Comparison of ENCODE assay signal across 8 mouse cellular contexts in genomic region chr12:85869423-85869822, GRCm38 (mm10). TPM values are rescaled to one million over a fixed set of nuclear protein-coding genes. Genes with fewer than 3 reads are reported as not detected.
DNase-seq lines count a peak whose midpoint lies in the region; ATAC-seq and TF ChIP-seq lines count a peak whose summit lies in the region.

No protein-coding gene starts in this region.

- ATAC-seq in forebrain, postnatal 0 days: peak; percentile 84
- no peak; the same call in 1 of the 2 replicates for ATAC-seq in midbrain, embryonic 13.5 days
- no peak for ATAC-seq in monocyte, adult 5-6 weeks (replicated peaks; ENCODE audit: insufficient number of reproducible peaks, low FRiP score, low TSS enrichment, poor library complexity, severe bottlenecking)

- H3K4me2 ChIP-seq in forebrain, postnatal 0 days (ENCODE audit: low read depth): no peak overlapping the region
- H3K4me2 ChIP-seq in midbrain, embryonic 13.5 days (replicated peaks): no peak overlapping the region

- H3K4me3 ChIP-seq in forebrain, postnatal 0 days (ENCODE audit: low read depth, low read length): no peak overlapping the region
- H3K4me3 ChIP-seq in midbrain, embryonic 13.5 days (replicated peaks): no peak overlapping the region

- no peak overlapping the region for H3K9ac ChIP-seq in forebrain, postnatal 0 days
- H3K9ac ChIP-seq in midbrain, embryonic 13.5 days (replicated peaks): no peak overlapping the region

- H3K27ac ChIP-seq in forebrain, postnatal 0 days (ENCODE audit: low read depth, low read length): 0 out of 2 replicates have a peak overlapping the region, but pooled peaks have one; percentile 40
- H3K27ac ChIP-seq in midbrain, embryonic 13.5 days: peak overlapping the region; percentile 19; the same call in 1 of the 2 replicates

- no peaks in the 10 kb centered on the region for H3K4me1 ChIP-seq in forebrain, postnatal 0 days (ENCODE audit: insufficient read depth)
- peaks cover 7% of the 10 kb centered on the region for H3K4me1 ChIP-seq in midbrain, embryonic 13.5 days (replicated peaks)

- no peaks in the 10 kb centered on the region for H3K27me3 ChIP-seq in forebrain, postnatal 0 days (ENCODE audit: insufficient read depth, low read length)
- H3K27me3 ChIP-seq in midbrain, embryonic 13.5 days: no peaks in the 10 kb centered on the region

- no peak for TF ChIP-seq CTCF in forebrain, postnatal 0 days (IDR thresholded peaks at IDR 0.05; ENCODE audit: low read depth)

- 16% methylated on average over 6 of the region's 6 CpGs for WGBS in forebrain, postnatal 0 days
- 21% methylated on average over 6 of the region's 6 CpGs for WGBS in midbrain, embryonic 13.5 days

- peaks cover under 1% of the 10 kb centered on the region; the same call in 1 of the 2 replicates for H3K36me3 ChIP-seq in forebrain, postnatal 0 days (ENCODE audit: insufficient read depth)
- peaks cover 4% of the 10 kb centered on the region; the same call in 1 of the 2 replicates for H3K36me3 ChIP-seq in midbrain, embryonic 13.5 days

- no peaks in the 10 kb centered on the region for H3K9me3 ChIP-seq in forebrain, postnatal 0 days (ENCODE audit: low read length)
- no peaks in the 10 kb centered on the region for H3K9me3 ChIP-seq in midbrain, embryonic 13.5 days

- DNase-seq in adrenal gland, adult (ENCODE audit: inconsistent age in 2 of 2, low spot score in 1 of 2): peak; percentile 70 to 79
- DNase-seq in adrenal gland, postnatal 4 days (ENCODE audit: low spot score in 2 of 2): no peak
- DNase-seq in adrenal gland, postnatal 36 days: peak; percentile 68 to 71
- peak; percentile 56 for DNase-seq in forebrain, postnatal 0 days
- peak; percentile 53 for DNase-seq in heart, postnatal 4 days
- DNase-seq in kidney, adult 8-10 months: no peak

RNA-seq across cellular contexts. Expression of gene Ttll5, which starts 45.0 kb away (rescaled TPM):
- total RNA-seq in adrenal gland, postnatal 4 days (2021): 10 to 100 TPM; 23.2 to 23.6 TPM
- total RNA-seq in adrenal gland, postnatal 36 days (2021): 10 to 100 TPM; 17.3 to 29.2 TPM
- 13.2 and 17.5 TPM in 2 replicates for total RNA-seq in forebrain, postnatal 0 days (2014; rRNA removed)
- polyA plus RNA-seq in forebrain, postnatal 0 days (2015; fragmentation: Nextera tagmentation; extraction: Ambion mirVana): 8.2 and 11.1 TPM in 2 replicates
- 10 to 100 TPM; 16.8 to 17.9 TPM for total RNA-seq in heart, postnatal 4 days (2021)
- 13.6 and 14.0 TPM in 2 replicates for polyA plus RNA-seq in midbrain, embryonic 13.5 days (2015; fragmentation: Nextera tagmentation; extraction: Ambion mirVana)
- 13.0 to 27.4 TPM (median 17.6 TPM) in 3 replicates for total RNA-seq in monocyte, adult 5-6 weeks (2017)

RNA-seq across cellular contexts. Expression of gene Erg28, which starts 45.1 kb away (rescaled TPM):
- total RNA-seq in adrenal gland, postnatal 4 days (2021): 10 to 100 TPM; 41.3 to 44.4 TPM
- 10 to 100 TPM; 36.8 to 42.8 TPM for total RNA-seq in adrenal gland, postnatal 36 days (2021)
- total RNA-seq in forebrain, postnatal 0 days (2014; rRNA removed): 68.1 and 75.4 TPM in 2 replicates
- 118 TPM in 2 replicates for polyA plus RNA-seq in forebrain, postnatal 0 days (2015; fragmentation: Nextera tagmentation; extraction: Ambion mirVana)
- 10 to 100 TPM; 15.2 to 19.0 TPM for total RNA-seq in heart, postnatal 4 days (2021)
- polyA plus RNA-seq in midbrain, embryonic 13.5 days (2015; fragmentation: Nextera tagmentation; extraction: Ambion mirVana): 92.9 and 93.0 TPM in 2 replicates
- total RNA-seq in monocyte, adult 5-6 weeks (2017): 17.2 to 32.8 TPM (median 25.8 TPM) in 3 replicates

Comparison
In these comparisons a context has a peak if more than half of its experiments do, and no peak if none do; other contexts are left out.
1. DNase-seq: peak in adrenal gland, adult (2 of 2), adrenal gland, postnatal 36 days (2 of 2), forebrain, postnatal 0 days (single experiment) and heart, postnatal 4 days (single experiment); none in adrenal gland, postnatal 4 days (0 of 2) and kidney, adult 8-10 months (0 of 2).